In genomic region chr13:51973461-51973860, GRCm38 (mm10) we compare ENCODE assay signal across 12 mouse cellular contexts.
DNase-seq lines count a peak whose midpoint lies in the region; ATAC-seq lines count a peak whose summit lies in the region.
"Had no signal": no experiment of that assay in that cellular context is flagged by ENCODE, and none has a peak within 500 bp of the region (broad histone marks: within the 10 kb centered on the region; RNA-seq: fewer than 3 reads in every experiment).

No protein-coding gene starts in this region.

- ATAC-seq in kidney, embryonic 16.5 days (ENCODE audit: low FRiP score, low TSS enrichment) = no peak
- no peak for ATAC-seq in embryonic facial prominence, embryonic 14.5 days (ENCODE audit: low read depth)
- no peak for ATAC-seq in erythroid progenitor cell, adult 5-6 weeks (replicated peaks; ENCODE audit: low FRiP score, poor library complexity, severe bottlenecking)
- ATAC-seq in CD4-positive, CD25-positive, alpha-beta regulatory T cell, adult 4 months = no peak
- ATAC-seq: midbrain, embryonic 15.5 days had no signal

- DNase-seq in adrenal gland, postnatal 10 days = peak; percentile 19
- no peak for DNase-seq in adrenal gland, postnatal 25 days
- DNase-seq in kidney, postnatal 25 days = peak; percentile 16 to 56
- peak; percentile 86 for DNase-seq in embryonic facial prominence, embryonic 14.5 days (ENCODE audit: low spot score)
- peak; percentile 51 to 59 for DNase-seq in right cerebral cortex, postnatal 10 days (ENCODE audit: low spot score in 2 of 2)
- DNase-seq: thymus, postnatal 4 days had no signal

- 47% methylated on average over 10 of the region's 10 CpGs for WGBS in kidney, embryonic 16.5 days
- 50% methylated on average over 10 of the region's 10 CpGs for WGBS in embryonic facial prominence, embryonic 14.5 days

- H3K4me2 ChIP-seq in kidney, embryonic 16.5 days (replicated peaks; ENCODE audit: low read depth, low read length) = no peak overlapping the region
- no peak overlapping the region for H3K4me2 ChIP-seq in embryonic facial prominence, embryonic 14.5 days (ENCODE audit: low read depth, low read length)
- H3K4me2 ChIP-seq: hindbrain, embryonic 14.5 days; midbrain, embryonic 15.5 days had no signal

- H3K36me3 ChIP-seq in kidney, embryonic 16.5 days (ENCODE audit: insufficient read depth, low read length) = no peaks in the 10 kb centered on the region
- H3K36me3 ChIP-seq in embryonic facial prominence, embryonic 14.5 days (ENCODE audit: control insufficient read depth, insufficient read depth, low read length) = no peaks in the 10 kb centered on the region
- H3K36me3 ChIP-seq: G1E; midbrain, embryonic 15.5 days had no signal

- H3K9me3 ChIP-seq in kidney, embryonic 16.5 days (ENCODE audit: low read length) = no peaks in the 10 kb centered on the region
- peaks cover 9% of the 10 kb centered on the region; the same call in 1 of the 2 replicates for H3K9me3 ChIP-seq in embryonic facial prominence, embryonic 14.5 days (ENCODE audit: control insufficient read depth, low read length)
- H3K9me3 ChIP-seq: midbrain, embryonic 15.5 days had no signal

- H3K27ac ChIP-seq in kidney, embryonic 16.5 days (ENCODE audit: low read length) = no peak overlapping the region
- no peak overlapping the region; the same call in 1 of the 2 replicates for H3K27ac ChIP-seq in embryonic facial prominence, embryonic 14.5 days (replicated peaks; ENCODE audit: low read depth, low read length)
- H3K27ac ChIP-seq: hindbrain, embryonic 14.5 days; midbrain, embryonic 15.5 days had no signal

- H3K4me3 ChIP-seq in kidney, embryonic 16.5 days (ENCODE audit: low read length) = no peak overlapping the region
- no peak overlapping the region for H3K4me3 ChIP-seq in embryonic facial prominence, embryonic 14.5 days (ENCODE audit: low read depth, low read length)
- H3K4me3 ChIP-seq: midbrain, embryonic 15.5 days had no signal

- H3K27me3 ChIP-seq in kidney, embryonic 16.5 days (ENCODE audit: insufficient read depth, low read length) = no peaks in the 10 kb centered on the region
- no peaks in the 10 kb centered on the region for H3K27me3 ChIP-seq in embryonic facial prominence, embryonic 14.5 days (replicated peaks; ENCODE audit: control insufficient read depth, insufficient read depth, low read length)
- H3K27me3 ChIP-seq: midbrain, embryonic 15.5 days had no signal

- H3K4me1 ChIP-seq in kidney, embryonic 16.5 days (ENCODE audit: insufficient read depth, low read length) = peaks cover 43% of the 10 kb centered on the region
- H3K4me1 ChIP-seq in embryonic facial prominence, embryonic 14.5 days (ENCODE audit: control insufficient read depth, insufficient read depth, low read length) = peaks cover 53% of the 10 kb centered on the region

- H3K9ac ChIP-seq in kidney, embryonic 16.5 days (replicated peaks; ENCODE audit: low read length) = no peak overlapping the region
- H3K9ac ChIP-seq in embryonic facial prominence, embryonic 14.5 days (ENCODE audit: low read depth, low read length) = no peak overlapping the region
- H3K9ac ChIP-seq: hindbrain, embryonic 14.5 days; midbrain, embryonic 15.5 days had no signal
